Mouse (Mus musculus) heart, postnatal 0 days (tissue): ENCODE measurements around the gene Wdr59.

Source experiments
- CTCF ChIP-seq: IDR thresholded peaks from 2 replicates; pipeline ENCODE4 v1.5.1; 2016; ENCODE audit warnings: antibody characterized with exemption, control low read depth, low read depth
- EP300 ChIP-seq: IDR thresholded peaks from 2 replicates; pipeline ENCODE4 v1.6.1; 2016; ENCODE audit warnings: antibody characterized with exemption, low read depth

DNA sequence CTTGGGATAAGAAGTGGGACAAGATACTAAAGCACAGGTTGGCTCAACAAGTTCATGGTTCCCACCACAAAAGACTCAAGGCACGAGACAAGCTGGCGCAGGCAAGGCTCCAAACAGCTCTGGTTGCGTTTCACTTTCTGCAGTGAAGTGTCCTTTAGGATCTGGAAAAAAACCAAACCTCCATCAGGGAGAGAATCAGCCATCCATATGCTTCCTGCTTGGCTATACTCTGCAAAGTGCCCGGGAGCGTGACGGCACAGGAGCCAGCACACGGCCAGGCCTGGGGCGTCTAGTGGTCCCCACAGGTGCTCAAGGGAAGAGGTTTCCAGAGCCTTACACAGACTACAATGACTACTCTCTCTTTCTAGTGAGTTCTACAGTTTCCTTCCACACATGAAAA lies 41.2 kb downstream of the Wdr59 start:
- TF ChIP-seq CTCF (no peak), EP300 (no peak)
